Mouse (Mus musculus): Measurements from ENCODE around the gene Supt3.

Supt3 gene

DNA sequence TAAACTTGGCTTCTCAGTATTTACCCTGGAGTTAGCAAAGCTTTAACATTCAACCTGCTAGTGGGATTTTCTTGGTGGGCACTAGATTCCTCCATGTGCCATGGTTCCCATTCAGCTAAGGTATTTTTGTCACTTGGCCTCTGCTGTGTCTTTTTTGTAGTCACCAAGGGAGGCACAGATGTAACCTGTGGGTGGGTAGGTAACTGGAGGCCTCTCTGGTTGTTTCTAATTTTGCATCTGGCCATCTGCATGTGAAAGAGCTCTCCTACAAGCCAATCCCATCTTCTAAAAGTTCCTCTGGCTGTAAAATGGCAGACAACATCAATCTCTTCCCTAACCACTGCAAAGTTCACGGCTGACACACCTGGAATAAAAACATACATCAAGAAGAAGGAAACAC, 190.2 kb downstream of the Supt3 start:
- no peak for DNase-seq (ENCODE audit: low spot score)

DNA sequence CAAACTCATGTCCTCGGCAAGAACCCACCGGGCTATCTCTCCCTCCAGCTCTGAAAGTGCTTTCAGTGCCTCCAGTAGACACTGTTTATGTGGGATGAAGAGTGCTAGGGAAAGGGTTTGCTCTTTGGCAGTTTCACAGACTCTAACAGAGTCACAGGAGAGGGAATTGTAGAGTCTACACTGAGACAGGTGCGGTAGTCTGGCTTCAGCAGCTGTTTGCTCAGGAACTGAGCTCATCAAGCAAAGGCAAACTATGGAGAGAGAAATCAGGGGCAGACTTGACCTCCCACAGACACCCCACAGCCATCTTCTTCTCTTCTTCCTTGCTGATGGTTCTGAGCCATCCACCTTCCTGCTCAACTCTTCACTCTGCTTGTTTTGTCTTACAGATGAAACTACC, 193.3 kb downstream of the Supt3 start:
- no peak for DNase-seq (ENCODE audit: low spot score)

DNA sequence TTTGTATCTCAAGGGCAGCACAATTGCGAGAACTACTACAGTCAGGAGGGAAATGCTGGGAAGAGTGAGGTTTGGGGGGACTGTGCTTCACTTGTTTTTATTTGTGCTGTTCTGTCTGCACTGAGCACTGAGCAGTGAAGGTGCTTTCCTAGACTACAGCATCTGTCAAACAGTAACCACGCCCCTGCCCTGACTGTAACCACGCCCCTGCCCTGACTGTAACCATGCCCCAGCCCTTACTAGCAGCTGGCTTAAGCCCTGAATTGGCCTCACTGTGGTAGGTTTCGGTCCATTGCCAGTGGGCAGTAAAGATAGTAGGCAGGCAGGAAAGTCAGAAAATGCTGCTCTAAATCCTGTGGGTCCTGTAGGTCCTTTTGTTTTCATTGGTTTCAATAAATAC, 196.5 kb downstream of the Supt3 start:
- no peak for DNase-seq (ENCODE audit: low spot score)

DNA sequence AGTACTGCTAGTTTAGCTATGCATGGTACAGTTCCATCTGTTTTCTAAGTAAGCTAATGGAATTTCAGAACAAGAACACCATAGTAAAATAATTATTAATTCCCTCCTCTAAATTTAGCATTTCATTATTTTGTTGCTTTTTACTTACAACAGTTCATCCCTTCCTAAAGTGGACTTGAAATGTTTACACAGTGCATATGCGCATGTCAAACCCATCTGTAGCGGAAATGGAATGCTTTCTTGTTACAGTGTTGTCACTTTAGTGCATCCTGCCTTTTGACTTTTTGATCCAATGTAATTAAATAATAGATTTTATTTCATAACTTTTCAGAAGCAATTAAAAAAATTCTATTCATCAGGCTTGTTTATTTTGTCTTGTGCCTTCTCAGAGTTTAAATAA, 200.7 kb downstream of the Supt3 start:
- no peak for DNase-seq (ENCODE audit: low spot score)

DNA sequence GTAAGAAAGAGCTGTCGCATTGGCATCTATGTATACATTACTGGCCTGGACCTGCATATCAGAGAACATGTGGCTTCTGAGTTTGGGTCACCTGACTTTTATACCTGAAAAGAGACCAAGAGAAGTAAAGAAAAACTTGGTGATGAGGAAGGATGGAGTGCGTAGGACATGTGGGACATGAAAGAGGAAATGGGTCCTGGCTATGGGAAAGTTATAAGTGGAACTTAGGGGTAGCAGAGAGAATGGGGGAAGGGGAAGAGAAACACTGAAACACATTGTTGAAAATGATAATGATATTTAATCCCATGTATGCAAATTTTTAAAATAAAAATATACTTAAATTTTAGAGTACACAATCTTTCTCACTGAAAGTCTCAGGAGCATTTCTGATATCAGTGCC, 211.0 kb downstream of the Supt3 start:
- no peak for DNase-seq (ENCODE audit: low spot score)

DNA sequence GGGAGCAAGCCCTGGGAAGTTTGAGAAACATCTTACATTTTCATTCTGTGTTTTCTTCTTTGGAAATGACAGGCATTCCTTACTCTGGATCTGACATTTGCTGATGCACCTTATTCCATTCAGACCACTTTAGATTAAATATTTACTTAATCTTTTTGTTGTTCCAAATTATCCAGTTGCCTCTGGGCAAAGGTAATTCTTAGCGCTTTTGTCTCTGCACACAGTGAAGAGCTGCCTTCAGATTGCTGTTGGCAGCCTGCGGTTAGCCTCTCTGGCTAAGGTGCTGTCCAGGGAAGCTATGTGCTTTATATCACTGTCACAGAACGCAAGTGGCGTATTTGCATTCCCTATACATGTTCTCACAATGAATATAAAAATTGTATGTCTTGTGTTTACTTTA, 226.4 kb downstream of the Supt3 start:
- no peak for DNase-seq (ENCODE audit: low spot score)

DNA sequence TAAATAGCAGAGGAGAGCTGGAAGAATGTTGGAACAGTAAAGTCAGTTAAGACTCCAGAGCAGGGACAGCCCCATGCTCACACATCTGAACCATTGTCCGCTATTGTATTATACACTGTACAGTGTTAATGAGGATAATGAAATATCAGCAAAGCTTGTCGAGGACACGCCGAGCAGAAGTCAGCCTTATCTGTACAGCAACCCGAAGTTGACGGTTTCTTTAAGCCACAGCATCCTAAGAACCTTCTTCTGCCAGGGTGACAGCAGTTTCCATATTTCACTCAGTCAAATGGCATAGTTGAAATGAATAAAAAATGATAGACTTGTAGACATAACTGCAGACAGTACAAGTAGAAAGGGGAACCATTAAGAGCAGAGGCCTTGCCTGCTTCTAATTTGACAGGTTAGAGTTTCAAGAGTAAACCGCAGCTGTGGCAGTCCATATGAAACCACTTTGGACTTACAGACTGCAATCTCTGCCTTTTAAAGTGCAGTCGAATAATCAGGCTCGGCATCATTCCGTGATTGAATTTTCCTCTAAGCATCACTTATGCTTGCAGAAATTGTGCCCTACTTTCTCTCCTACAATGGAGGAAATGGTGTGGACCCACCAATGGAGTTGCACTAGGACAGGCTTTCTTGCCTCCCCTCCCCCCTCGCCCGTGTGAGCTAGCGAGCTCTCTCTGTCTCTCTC, 227.7 kb downstream of the Supt3 start:
- DNase-seq (ENCODE audit: low spot score): no peak

DNA sequence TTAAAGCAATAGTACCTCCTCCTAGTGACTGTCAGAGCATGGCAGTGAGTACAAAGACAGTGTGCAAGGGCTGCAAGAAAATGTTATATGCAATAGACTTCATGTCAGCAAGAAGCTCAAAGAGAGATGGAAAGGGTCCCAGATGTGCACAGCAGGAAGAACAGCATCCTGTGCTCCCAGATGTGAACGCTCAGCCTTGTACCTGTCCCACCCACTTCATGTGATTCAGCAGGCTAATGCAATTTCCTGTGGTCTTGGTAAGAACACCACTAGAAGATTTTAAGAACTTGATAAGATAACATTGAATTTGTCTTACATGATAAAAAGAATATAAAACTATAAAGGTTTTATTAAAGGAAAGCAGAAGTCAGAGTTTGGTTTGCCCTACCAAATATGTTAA, 230.5 kb downstream of the Supt3 start:
- DNase-seq (ENCODE audit: low spot score): no peak

DNA sequence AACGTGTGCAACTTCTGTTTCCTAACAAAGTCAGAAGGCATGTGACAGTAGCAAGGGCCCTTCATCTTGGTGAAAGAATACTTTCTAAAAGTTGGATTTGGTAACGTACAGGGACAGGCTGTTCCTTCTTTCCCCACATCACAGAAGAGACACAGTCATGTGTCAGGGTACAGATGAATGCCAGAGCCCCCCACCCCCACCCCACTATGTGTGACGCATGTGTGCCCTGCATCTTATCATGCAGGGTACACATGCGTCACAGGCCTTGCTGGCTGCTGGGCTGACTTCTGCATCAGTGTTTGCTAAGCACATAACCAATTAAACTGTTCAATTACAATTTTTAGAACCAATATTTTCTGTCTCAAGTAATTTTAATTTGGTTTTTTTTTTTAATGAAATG, 231.7 kb downstream of the Supt3 start:
- DNase-seq (ENCODE audit: low spot score): no peak

DNA sequence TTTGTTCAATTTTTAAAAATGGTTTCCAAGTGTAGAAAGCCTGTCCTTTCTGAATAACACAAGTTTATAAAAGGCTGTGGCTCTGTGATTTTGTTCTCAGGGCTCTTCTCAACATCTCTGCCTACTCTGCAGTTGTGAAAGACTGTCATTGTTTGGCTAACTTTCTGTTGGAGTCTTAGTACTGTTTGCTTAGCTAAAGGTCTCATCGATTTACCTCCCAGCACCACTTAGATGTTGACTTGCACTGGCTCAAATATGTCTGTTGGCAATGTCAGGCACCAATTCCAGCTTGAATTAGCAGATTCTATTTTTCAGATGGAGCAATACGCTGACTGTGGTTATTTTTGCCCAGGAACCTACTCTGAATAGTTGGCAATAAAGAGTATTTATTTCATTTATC, 233.5 kb downstream of the Supt3 start:
- no peak for DNase-seq (ENCODE audit: low spot score)

DNA sequence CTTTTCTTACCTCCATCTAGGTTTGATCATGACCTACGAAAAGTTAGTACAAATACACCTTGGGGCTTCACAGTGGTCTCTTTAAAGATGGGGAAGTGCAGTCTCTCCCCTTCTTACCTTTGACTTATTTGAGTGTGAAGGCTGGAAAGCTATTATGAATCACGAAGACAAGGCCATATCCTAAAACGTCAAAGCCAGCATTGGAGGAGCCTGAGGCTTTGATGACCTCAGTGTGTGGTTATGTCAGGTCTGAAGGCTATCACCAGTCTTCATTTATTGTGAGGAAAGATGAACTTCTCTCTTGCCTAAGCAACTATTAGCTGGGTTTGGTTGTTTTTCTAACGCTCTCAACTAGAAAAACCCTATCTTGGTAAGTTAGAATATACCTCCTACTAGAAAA, 239.8 kb downstream of the Supt3 start:
- DNase-seq (ENCODE audit: low spot score): no peak

DNA sequence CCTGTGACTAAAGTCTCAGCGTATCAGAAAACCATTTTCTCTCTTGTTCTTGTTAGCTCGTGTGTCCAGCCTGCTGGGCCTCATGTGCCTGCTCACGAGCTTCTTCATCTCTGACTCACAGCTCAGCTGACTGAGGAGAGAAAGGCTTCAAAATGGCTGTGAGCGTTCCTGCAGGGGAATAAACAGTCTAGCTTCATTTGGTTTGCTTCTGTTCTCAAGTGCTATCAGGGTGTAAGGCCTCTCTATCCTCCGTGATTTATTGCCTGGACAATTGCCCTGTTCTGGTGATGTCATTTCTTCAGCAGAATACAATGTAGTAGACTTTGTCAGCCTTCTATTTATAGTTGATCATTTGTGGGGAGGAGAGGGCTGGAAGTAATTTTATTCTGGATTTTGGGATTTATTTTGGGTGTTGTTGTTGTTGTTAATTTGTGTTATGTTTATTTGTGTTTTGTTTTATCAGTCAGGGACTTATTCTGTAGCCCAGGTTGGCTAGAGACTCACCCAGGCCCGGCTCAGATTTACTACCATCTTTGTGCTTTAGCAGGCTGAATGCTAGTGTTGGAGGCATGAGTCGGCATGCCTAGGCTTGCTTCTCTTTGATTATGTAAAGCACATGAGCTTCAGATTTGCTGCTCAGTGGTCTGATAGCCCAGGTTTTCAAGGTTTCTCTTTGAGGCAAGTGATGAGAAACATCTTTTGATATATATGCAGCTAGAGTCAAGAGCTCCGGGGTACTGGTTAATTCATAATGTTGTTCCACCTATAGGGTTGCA, 243.4 kb downstream of the Supt3 start:
- peak; percentile 57 for DNase-seq (ENCODE audit: low spot score)

DNA sequence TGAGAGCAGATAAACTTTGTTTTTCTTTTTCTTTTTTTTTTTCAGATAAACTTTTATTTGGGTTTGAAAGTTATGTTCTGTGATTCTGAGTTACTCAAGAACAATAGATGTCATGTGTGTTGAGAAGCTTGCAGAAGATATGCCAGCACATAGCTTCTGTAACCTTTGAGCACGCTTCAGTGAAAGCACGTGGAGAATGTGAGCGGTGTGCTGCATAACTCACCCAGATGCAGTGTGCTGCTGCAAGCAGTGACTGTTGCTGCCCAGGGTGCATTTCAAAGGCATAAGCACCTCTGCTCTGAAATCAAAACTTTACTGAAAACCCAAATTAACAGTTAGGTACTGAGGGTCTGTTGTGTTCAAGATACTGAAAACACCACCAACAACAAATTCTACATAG, 251.5 kb downstream of the Supt3 start:
- DNase-seq (ENCODE audit: low spot score): no peak

DNA sequence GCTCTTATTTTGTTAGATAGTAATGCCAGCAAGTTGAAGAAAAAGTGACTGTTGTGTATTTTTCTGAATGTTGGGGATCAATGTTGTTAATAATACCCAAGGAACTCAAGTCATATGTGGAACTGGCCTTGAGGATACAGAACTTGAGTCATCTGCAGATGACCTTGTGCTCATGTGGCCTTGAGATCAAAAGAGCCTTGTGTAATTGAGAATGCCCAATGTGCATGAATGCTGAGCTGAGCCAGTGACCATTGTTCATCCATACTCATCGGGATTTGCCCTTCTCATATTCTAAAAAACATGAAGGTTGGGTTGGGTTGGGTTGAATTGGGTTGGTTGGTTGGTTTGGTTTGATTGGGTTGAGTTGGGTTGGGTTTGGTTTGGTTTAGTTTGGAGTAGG, 252.2 kb downstream of the Supt3 start:
- no peak for DNase-seq (ENCODE audit: low spot score)

DNA sequence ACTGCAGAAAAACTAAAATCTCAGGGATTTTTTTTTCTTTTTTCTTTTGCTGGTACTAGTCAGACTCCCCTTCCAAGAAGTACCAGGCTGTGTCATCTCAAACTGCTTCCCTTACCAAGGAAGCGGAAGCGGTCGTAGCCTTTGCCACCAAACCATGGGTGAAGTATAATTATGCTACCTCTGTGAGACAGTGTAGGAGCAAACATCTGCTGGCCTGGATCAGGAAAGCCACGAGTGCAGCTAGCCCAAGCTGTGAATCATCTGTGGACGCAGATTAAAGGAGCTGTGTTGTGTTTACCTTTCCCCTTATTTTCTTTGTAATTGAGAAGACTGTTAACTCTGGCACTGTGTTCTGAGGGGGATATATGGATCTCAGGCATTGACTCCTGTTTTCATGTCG, 255.3 kb downstream of the Supt3 start:
- DNase-seq (ENCODE audit: low spot score): no peak

DNA sequence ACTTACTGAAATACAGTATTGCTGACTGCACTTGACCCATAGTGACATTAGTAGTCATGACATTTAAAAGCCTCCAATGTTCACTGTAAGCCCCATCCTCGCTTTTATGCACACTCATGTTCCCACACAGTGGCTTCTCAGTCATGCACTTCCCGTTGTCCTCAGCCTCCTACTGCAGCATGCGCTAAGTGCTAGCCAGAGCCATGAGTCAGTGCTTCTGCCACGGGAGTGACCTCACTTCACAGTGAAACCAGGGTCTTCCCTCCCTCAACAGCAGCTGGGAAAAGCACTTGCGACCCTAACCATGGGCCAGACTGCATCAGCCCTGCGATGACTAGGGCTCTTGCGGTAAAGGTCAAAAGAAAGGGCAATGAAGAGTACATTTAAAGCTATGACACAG, 256.7 kb downstream of the Supt3 start:
- DNase-seq (ENCODE audit: low spot score): no peak

DNA sequence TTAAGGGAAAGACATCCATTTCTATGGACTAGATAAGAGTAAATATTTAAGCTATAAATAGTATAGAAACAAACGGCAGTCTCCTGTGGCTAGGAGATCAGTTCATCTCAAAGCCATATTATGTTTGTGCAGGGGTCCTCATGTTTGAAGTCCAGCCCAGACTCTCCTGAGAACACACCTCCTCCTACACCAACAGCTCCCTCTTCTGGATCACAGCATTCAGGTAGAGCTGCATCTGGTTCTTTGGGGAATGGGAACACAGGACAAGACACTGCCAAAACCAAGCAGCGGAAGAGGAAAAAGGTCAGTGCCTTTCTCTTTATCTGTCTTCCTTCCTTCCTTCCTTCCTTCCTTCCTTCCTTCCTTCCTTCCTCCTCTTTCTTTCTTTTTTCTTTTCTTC, 264.1 kb downstream of the Supt3 start:
- DNase-seq (ENCODE audit: low spot score): no peak

DNA sequence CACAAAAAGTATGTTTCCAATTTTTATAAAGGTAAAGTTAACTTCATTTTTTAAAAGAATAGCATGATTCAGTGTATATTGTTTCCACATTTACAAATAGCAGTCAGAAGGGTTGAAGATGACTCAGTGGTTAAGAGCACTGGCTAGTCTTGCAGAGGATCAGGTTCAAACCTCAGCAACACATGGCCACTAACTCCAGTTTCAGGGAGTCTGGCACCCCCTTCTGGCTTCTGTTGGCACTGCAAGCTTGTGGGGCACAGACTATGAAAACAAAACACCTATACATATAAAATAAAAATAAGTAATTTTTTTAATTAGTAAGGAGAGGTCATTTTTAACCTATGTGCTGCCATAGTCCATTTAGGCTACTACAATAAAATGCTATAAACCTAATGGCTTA, 268.9 kb downstream of the Supt3 start:
- DNase-seq (ENCODE audit: low spot score): no peak

DNA sequence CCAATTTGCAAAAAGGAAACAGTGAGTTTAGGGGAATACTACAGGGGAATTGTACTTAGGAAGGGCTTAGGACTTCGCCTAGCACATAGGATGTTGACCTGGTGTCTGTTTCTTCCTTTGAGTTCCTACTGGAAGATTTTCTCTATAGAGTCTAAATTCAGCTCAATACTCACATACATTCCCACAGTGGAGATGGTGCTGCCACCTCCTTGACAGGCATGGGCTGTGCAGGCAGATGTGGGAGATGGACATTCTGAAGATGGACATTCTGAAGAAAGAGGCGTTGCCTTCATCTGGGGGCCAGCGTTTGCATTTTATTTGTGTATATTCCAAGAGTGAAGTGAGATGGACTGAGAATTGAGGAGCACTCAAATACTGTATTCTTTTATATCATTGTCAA, 269.6 kb downstream of the Supt3 start:
- no peak for DNase-seq (ENCODE audit: low spot score)

DNA sequence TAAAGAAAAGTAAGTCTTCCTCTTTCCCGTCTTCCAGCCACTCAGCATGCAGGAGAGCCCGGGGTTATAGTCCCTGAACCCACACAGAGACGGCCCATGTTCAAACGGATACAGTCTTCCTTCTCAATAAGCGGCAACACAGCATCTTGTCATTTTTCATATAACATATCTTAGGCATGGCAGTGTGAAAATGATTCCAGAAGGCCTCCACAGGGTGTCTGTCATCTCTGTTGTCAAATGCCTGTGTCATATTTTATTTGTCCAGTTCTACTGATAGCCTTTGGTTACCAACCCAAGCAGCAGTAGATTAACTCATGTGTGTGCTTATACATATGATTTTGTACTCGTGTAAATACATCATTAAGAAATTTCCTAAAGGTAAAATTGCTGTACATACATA, 270.3 kb downstream of the Supt3 start:
- DNase-seq (ENCODE audit: low spot score): no peak

DNA sequence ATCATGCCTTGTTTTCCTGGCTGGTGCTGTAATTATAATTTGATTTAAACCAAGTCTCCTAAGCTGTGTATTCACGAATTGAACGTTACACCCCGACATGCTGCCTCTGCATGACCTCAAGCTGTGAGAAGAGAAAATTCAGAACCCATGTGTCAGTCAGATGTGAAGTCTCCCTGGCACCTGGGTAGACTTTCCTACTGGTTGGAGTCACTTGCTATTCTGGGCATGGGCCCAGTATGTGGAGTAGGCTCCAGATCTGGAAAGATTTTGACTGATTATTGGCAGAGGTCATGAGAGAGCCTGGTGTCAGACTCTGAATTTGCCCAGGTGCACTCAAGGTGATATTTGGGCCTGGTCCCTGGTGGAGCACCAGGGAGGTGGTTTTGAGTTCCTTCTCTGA, 275.0 kb downstream of the Supt3 start:
- DNase-seq (ENCODE audit: low spot score): no peak

DNA sequence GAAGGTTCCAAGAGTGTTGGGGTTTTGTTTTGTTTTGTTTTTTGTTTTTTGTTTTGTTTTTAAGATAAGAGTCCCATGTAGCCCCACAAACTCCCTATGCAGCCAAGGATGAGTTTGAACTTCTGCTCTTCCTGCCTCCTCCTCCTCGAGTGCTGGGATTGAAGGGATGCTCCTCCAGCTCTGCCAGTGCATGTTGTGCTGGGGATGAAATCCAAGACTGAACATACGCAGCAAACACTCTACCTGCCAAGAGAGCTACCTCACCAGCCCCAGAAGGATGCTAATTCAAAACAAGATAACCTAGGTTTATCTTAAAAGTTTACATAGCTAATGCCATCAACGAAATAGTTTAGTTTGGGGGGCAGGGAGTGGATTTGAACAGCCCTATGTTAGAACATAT, 276.4 kb downstream of the Supt3 start:
- DNase-seq (ENCODE audit: low spot score): no peak

DNA sequence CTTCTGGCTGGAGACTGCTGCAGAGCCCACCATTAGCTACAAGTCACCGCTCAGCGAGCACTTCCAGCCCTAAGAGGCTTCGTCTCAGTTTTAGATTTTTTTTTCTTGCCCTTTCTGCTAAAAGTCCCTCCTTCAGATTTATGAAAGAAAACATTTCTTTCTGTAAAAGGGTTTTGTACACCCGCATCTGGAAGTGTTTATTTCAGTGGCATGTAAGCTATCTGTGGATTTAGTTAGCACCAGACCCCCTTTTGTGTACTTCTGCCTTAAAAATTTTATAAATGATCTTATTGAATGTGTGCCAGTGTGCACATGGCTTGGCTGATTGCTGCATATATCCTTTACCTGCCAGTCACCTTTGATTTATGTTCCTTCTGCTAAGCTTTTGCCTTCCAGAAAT, 277.6 kb downstream of the Supt3 start:
- no peak for DNase-seq (ENCODE audit: low spot score)

DNA sequence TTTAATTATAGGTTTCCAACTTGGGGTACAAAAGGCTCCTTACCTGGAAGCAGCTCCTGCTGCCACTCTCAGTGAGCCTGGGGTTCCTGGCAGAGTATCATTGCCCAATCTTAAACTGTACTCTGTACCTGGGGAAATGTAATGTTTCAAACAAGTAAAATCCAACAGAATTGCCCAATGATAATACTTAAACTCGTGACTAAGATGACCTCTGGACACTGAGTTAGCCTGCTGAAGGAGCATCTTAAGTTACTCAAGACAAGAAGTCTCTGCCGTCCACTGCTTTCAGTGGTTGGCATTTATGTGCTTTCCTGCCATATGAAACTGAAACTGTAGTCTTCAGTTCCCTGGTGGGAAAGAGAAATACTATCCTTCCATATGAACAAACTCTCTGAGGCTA, 279.9 kb downstream of the Supt3 start:
- no peak for DNase-seq (ENCODE audit: low spot score)
